Mouse (Mus musculus): ENCODE measurements around the gene Pcbd1. TPM values are rescaled to one million over a fixed set of nuclear protein-coding genes. Genes with fewer than 3 reads are reported as not detected.

The Pcbd1 gene
- polyA plus RNA-seq, 1 experiment, result 3.4 TPM

GRCm38 (mm10) chr10:61128701-61129365 lies 39.7 kb downstream of the Pcbd1 start:
- no peak for DNase-seq (ENCODE audit: low read depth in 1 of 2, low spot score in 2 of 2)
- H3K27ac ChIP-seq (ENCODE audit: insufficient read depth, low read length), result no peak overlapping the region
- H3K4me3 ChIP-seq (ENCODE audit: extremely low read depth, insufficient read depth, insufficient read length), result no peak overlapping the region
- 78% methylated on average over 1 of the region's 1 CpGs for WGBS
- TF ChIP-seq POLR2A (IDR thresholded peaks at IDR 0.05; ENCODE audit: low read depth, low read length), result no peak
- TF ChIP-seq CTCF (IDR thresholded peaks at IDR 0.05; ENCODE audit: extremely low read depth, insufficient read depth, insufficient read length, insufficient replicate concordance), result no peak
- H3K36me3 ChIP-seq (ENCODE audit: control insufficient read depth, insufficient read depth, low read length), result no peaks in the 10 kb centered on the region
- no peaks in the 10 kb centered on the region for H3K4me1 ChIP-seq (ENCODE audit: control insufficient read depth, insufficient read depth, insufficient read length)
- no peaks in the 10 kb centered on the region for H3K27me3 ChIP-seq (ENCODE audit: control insufficient read depth, insufficient read depth, low read length)

- DNase-seq (ENCODE audit: low read depth in 1 of 2, low spot score in 2 of 2), result no peak
- Histone ChIP-seq H3K4me3 (ENCODE audit: extremely low read depth, insufficient read depth, insufficient read length) (no peak overlapping the region), H3K36me3 (ENCODE audit: control insufficient read depth, insufficient read depth, low read length) (no peaks in the 10 kb centered on the region), H3K27ac (ENCODE audit: insufficient read depth, low read length) (no peak overlapping the region), H3K4me1 (ENCODE audit: control insufficient read depth, insufficient read depth, insufficient read length) (no peaks in the 10 kb centered on the region), H3K27me3 (ENCODE audit: control insufficient read depth, insufficient read depth, low read length) (no peaks in the 10 kb centered on the region)
- 91% methylated on average over 3 of the region's 3 CpGs for WGBS
- TF ChIP-seq POLR2A (IDR thresholded peaks at IDR 0.05; ENCODE audit: low read depth, low read length), result no peak
- TF ChIP-seq CTCF (IDR thresholded peaks at IDR 0.05; ENCODE audit: extremely low read depth, insufficient read depth, insufficient read length, insufficient replicate concordance), result no peak
These were observed 41.8 kb downstream of the Pcbd1 start for GRCm38 (mm10) chr10:61130959-61131358.

GRCm38 (mm10) chr10:61134041-61134440 lies 44.9 kb downstream of the Pcbd1 start:
- Histone ChIP-seq H3K36me3 (ENCODE audit: control insufficient read depth, insufficient read depth, low read length) (peaks cover 3% of the 10 kb centered on the region; the same call in 1 of the 2 replicates), H3K27me3 (ENCODE audit: control insufficient read depth, insufficient read depth, low read length) (no peaks in the 10 kb centered on the region), H3K27ac (ENCODE audit: insufficient read depth, low read length) (no peak overlapping the region), H3K4me1 (ENCODE audit: control insufficient read depth, insufficient read depth, insufficient read length) (no peaks in the 10 kb centered on the region), H3K4me3 (ENCODE audit: extremely low read depth, insufficient read depth, insufficient read length) (no peak overlapping the region)
- WGBS, result 79% methylated on average over 4 of the region's 4 CpGs
- no peak for TF ChIP-seq CTCF (IDR thresholded peaks at IDR 0.05; ENCODE audit: extremely low read depth, insufficient read depth, insufficient read length, insufficient replicate concordance)
- TF ChIP-seq POLR2A (IDR thresholded peaks at IDR 0.05; ENCODE audit: low read depth, low read length), result no peak
- no peak for DNase-seq (ENCODE audit: low read depth in 1 of 2, low spot score in 2 of 2)

GRCm38 (mm10) chr10:61135226-61135839 lies 46.2 kb downstream of the Pcbd1 start:
- 51% methylated on average over 3 of the region's 3 CpGs for WGBS
- Histone ChIP-seq H3K27me3 (ENCODE audit: control insufficient read depth, insufficient read depth, low read length) (no peaks in the 10 kb centered on the region), H3K4me1 (ENCODE audit: control insufficient read depth, insufficient read depth, insufficient read length) (no peaks in the 10 kb centered on the region), H3K27ac (ENCODE audit: insufficient read depth, low read length) (peak overlapping the region; percentile 5; the same call in 1 of the 2 replicates), H3K36me3 (ENCODE audit: control insufficient read depth, insufficient read depth, low read length) (peaks cover 4% of the 10 kb centered on the region; the same call in 1 of the 2 replicates), H3K4me3 (ENCODE audit: extremely low read depth, insufficient read depth, insufficient read length) (no peak overlapping the region)
- TF ChIP-seq CTCF (IDR thresholded peaks at IDR 0.05; ENCODE audit: extremely low read depth, insufficient read depth, insufficient read length, insufficient replicate concordance) (no peak), POLR2A (IDR thresholded peaks at IDR 0.05; ENCODE audit: low read depth, low read length) (no peak)
- no peak for DNase-seq (ENCODE audit: low read depth in 1 of 2, low spot score in 2 of 2)

- Histone ChIP-seq H3K36me3 (ENCODE audit: control insufficient read depth, insufficient read depth, low read length) (peaks cover 6% of the 10 kb centered on the region; the same call in 1 of the 2 replicates), H3K27me3 (ENCODE audit: control insufficient read depth, insufficient read depth, low read length) (no peaks in the 10 kb centered on the region), H3K4me1 (ENCODE audit: control insufficient read depth, insufficient read depth, insufficient read length) (no peaks in the 10 kb centered on the region), H3K4me3 (ENCODE audit: extremely low read depth, insufficient read depth, insufficient read length) (no peak overlapping the region), H3K27ac (ENCODE audit: insufficient read depth, low read length) (no peak overlapping the region)
- TF ChIP-seq POLR2A (IDR thresholded peaks at IDR 0.05; ENCODE audit: low read depth, low read length) (no peak), CTCF (IDR thresholded peaks at IDR 0.05; ENCODE audit: extremely low read depth, insufficient read depth, insufficient read length, insufficient replicate concordance) (no peak)
- 83% methylated on average over 1 of the region's 1 CpGs for WGBS
- no peak for DNase-seq (ENCODE audit: low read depth in 1 of 2, low spot score in 2 of 2)
These were observed 48.4 kb downstream of the Pcbd1 start for GRCm38 (mm10) chr10:61137567-61137966.

DNA sequence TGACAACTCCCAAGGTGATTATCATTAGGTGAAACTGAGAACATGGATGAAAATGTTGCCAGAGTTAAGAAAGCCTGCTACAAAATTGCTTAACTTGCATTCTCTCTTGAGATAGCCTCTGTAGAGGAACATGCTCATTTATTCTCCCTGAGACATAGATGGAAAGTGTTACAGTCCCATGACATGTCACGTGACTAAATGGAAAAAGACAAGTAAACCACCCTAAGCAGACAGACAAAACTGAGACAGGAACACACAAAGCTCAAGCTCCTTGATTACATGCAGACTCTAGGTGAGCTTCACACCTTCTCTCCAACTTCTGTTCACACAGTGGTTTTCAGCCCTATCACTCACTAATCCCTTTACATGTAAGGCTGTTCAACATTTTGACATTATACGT lies 54.2 kb downstream of the Pcbd1 start:
- Histone ChIP-seq H3K36me3 (ENCODE audit: control insufficient read depth, insufficient read depth, low read length) (peaks cover 5% of the 10 kb centered on the region; the same call in 1 of the 2 replicates), H3K4me1 (ENCODE audit: control insufficient read depth, insufficient read depth, insufficient read length) (peaks cover 3% of the 10 kb centered on the region), H3K27me3 (ENCODE audit: control insufficient read depth, insufficient read depth, low read length) (no peaks in the 10 kb centered on the region), H3K4me3 (ENCODE audit: extremely low read depth, insufficient read depth, insufficient read length) (no peak overlapping the region), H3K27ac (ENCODE audit: insufficient read depth, low read length) (no peak overlapping the region)
- DNase-seq (ENCODE audit: low read depth in 1 of 2, low spot score in 2 of 2), result no peak
- no peak for TF ChIP-seq CTCF (IDR thresholded peaks at IDR 0.05; ENCODE audit: extremely low read depth, insufficient read depth, insufficient read length, insufficient replicate concordance)
- no peak for TF ChIP-seq POLR2A (IDR thresholded peaks at IDR 0.05; ENCODE audit: low read depth, low read length)
- WGBS, result 91% methylated on average over 2 of the region's 2 CpGs

Other genes starting within 250 kb of the Pcbd1 start
- 22.0 and 26.6 TPM in 2 replicates for gene Sgpl1, start 58.4 kb downstream of the Pcbd1 start, polyA plus RNA-seq (2012; rRNA removed)
- gene Tbata, start 82.6 kb downstream of the Pcbd1 start, polyA plus RNA-seq (2012; rRNA removed), result not detected in 2 replicates
- gene Adamts14, start 184.1 kb downstream of the Pcbd1 start, polyA plus RNA-seq (2012; rRNA removed), result 6.9 and 7.0 TPM in 2 replicates
- gene Prf1, start 208.5 kb downstream of the Pcbd1 start, polyA plus RNA-seq (2012; rRNA removed), result 16.2 and 17.4 TPM in 2 replicates

All from spleen, adult 2 months (tissue).